Mouse (Mus musculus): ENCODE results near the gene Klf2. TPM values are rescaled to one million over a fixed set of nuclear protein-coding genes. Genes with fewer than 3 reads are reported as not detected.

Klf2 gene
- total RNA-seq, 1 experiment from 2014 or later = 9.4 TPM

- ATAC-seq (replicated peaks in 1 of 2; ENCODE audit: insufficient read depth in 1 of 2, low FRiP score in 2 of 2, low TSS enrichment in 1 of 2, low read depth in 1 of 2, poor library complexity in 2 of 2, severe bottlenecking in 2 of 2) = peak; percentile 57 to 71
Observed at GRCm38 (mm10) chr8:72350727-72351126, 31.9 kb downstream of the Klf2 start.

GRCm38 (mm10) chr8:72351405-72352005 is 32.7 kb downstream of the Klf2 start:
- no peak for ATAC-seq (replicated peaks in 1 of 2; ENCODE audit: insufficient read depth in 1 of 2, low FRiP score in 2 of 2, low TSS enrichment in 1 of 2, low read depth in 1 of 2, poor library complexity in 2 of 2, severe bottlenecking in 2 of 2)

- ATAC-seq (replicated peaks in 1 of 2; ENCODE audit: insufficient read depth in 1 of 2, low FRiP score in 2 of 2, low TSS enrichment in 1 of 2, low read depth in 1 of 2, poor library complexity in 2 of 2, severe bottlenecking in 2 of 2) = no peak
Observed at GRCm38 (mm10) chr8:72352951-72353699, 34.3 kb downstream of the Klf2 start.

GRCm38 (mm10) chr8:72353700-72354045 is 34.8 kb downstream of the Klf2 start:
- no peak for ATAC-seq (replicated peaks in 1 of 2; ENCODE audit: insufficient read depth in 1 of 2, low FRiP score in 2 of 2, low TSS enrichment in 1 of 2, low read depth in 1 of 2, poor library complexity in 2 of 2, severe bottlenecking in 2 of 2)

GRCm38 (mm10) chr8:72354272-72354671 is 35.4 kb downstream of the Klf2 start:
- ATAC-seq (replicated peaks in 1 of 2; ENCODE audit: insufficient read depth in 1 of 2, low FRiP score in 2 of 2, low TSS enrichment in 1 of 2, low read depth in 1 of 2, poor library complexity in 2 of 2, severe bottlenecking in 2 of 2) = peak; percentile 38 to 47

- no peak for ATAC-seq (replicated peaks in 1 of 2; ENCODE audit: insufficient read depth in 1 of 2, low FRiP score in 2 of 2, low TSS enrichment in 1 of 2, low read depth in 1 of 2, poor library complexity in 2 of 2, severe bottlenecking in 2 of 2)
Observed at GRCm38 (mm10) chr8:72356593-72356992, 37.8 kb downstream of the Klf2 start.

- peak in 1 of 2 experiments; percentile 62; a peak in 1 of 4 replicates for ATAC-seq (replicated peaks in 1 of 2; ENCODE audit: insufficient read depth in 1 of 2, low FRiP score in 2 of 2, low TSS enrichment in 1 of 2, low read depth in 1 of 2, poor library complexity in 2 of 2, severe bottlenecking in 2 of 2)
Observed at GRCm38 (mm10) chr8:72360162-72360561, 41.3 kb downstream of the Klf2 start.

GRCm38 (mm10) chr8:72362754-72363153 is 43.9 kb downstream of the Klf2 start:
- ATAC-seq (replicated peaks in 1 of 2; ENCODE audit: insufficient read depth in 1 of 2, low FRiP score in 2 of 2, low TSS enrichment in 1 of 2, low read depth in 1 of 2, poor library complexity in 2 of 2, severe bottlenecking in 2 of 2) = no peak

GRCm38 (mm10) chr8:72363457-72363856 is 44.6 kb downstream of the Klf2 start:
- peak; percentile 15 to 42; a peak in 1 of 4 replicates for ATAC-seq (replicated peaks in 1 of 2; ENCODE audit: insufficient read depth in 1 of 2, low FRiP score in 2 of 2, low TSS enrichment in 1 of 2, low read depth in 1 of 2, poor library complexity in 2 of 2, severe bottlenecking in 2 of 2)

GRCm38 (mm10) chr8:72365016-72365415 is 46.2 kb downstream of the Klf2 start:
- ATAC-seq (replicated peaks in 1 of 2; ENCODE audit: insufficient read depth in 1 of 2, low FRiP score in 2 of 2, low TSS enrichment in 1 of 2, low read depth in 1 of 2, poor library complexity in 2 of 2, severe bottlenecking in 2 of 2) = no peak

GRCm38 (mm10) chr8:72365826-72366225 is 47.0 kb downstream of the Klf2 start:
- ATAC-seq (replicated peaks in 1 of 2; ENCODE audit: insufficient read depth in 1 of 2, low FRiP score in 2 of 2, low TSS enrichment in 1 of 2, low read depth in 1 of 2, poor library complexity in 2 of 2, severe bottlenecking in 2 of 2) = peak; percentile 72 to 86

- no peak for ATAC-seq (replicated peaks in 1 of 2; ENCODE audit: insufficient read depth in 1 of 2, low FRiP score in 2 of 2, low TSS enrichment in 1 of 2, low read depth in 1 of 2, poor library complexity in 2 of 2, severe bottlenecking in 2 of 2)
Observed at GRCm38 (mm10) chr8:72366435-72366834, 47.6 kb downstream of the Klf2 start.

Other genes starting within 250 kb of the Klf2 start
- gene Olfr373, start 235.9 kb upstream of the Klf2 start, total RNA-seq (2017) = not detected in 2 replicates
- gene Olfr374, start 212.0 kb upstream of the Klf2 start, total RNA-seq (2017) = not detected in 2 replicates
- 51.1 and 73.7 TPM in 2 replicates for gene Tpm4, start 184.1 kb upstream of the Klf2 start, total RNA-seq (2017)
- gene Rab8a, start 157.8 kb upstream of the Klf2 start, total RNA-seq (2017) = 317 and 486 TPM in 2 replicates
- gene Hsh2d, start 129.4 kb upstream of the Klf2 start, total RNA-seq (2017) = 10.1 and 14.3 TPM in 2 replicates
- not detected in 2 replicates for gene Cib3, start 106.2 kb upstream of the Klf2 start, total RNA-seq (2017)
- gene Gm11034, start 105.4 kb upstream of the Klf2 start, total RNA-seq (2017) = not detected in 2 replicates
- 67.6 and 81.8 TPM in 2 replicates for gene Fam32a, start 99.3 kb upstream of the Klf2 start, total RNA-seq (2017)
- 70.2 and 79.2 TPM in 2 replicates for gene Ap1m1, start 79.0 kb upstream of the Klf2 start, total RNA-seq (2017)
- gene Gm10282, start 13.8 kb upstream of the Klf2 start, total RNA-seq (2017) = 35.8 and 41.2 TPM in 2 replicates
- gene Eps15l1, start 102.4 kb downstream of the Klf2 start, total RNA-seq (2017) = 50.0 and 54.2 TPM in 2 replicates
- 4.0 and 4.6 TPM in 2 replicates for gene Calr3, start 124.8 kb downstream of the Klf2 start, total RNA-seq (2017)
- 6.4 and 9.3 TPM in 2 replicates for gene 1700030K09Rik, start 124.8 kb downstream of the Klf2 start, total RNA-seq (2017)
- 9.2 and 11.8 TPM in 2 replicates for gene Cherp, start 156.2 kb downstream of the Klf2 start, total RNA-seq (2017)
- 25.3 and 30.0 TPM in 2 replicates for gene Slc35e1, start 173.6 kb downstream of the Klf2 start, total RNA-seq (2017)
- gene Med26, start 229.2 kb downstream of the Klf2 start, total RNA-seq (2017) = 9.4 and 10.5 TPM in 2 replicates